Mouse (Mus musculus): ENCODE measurements at regions not wholly inside any gene's neighbourhood (a gene's known extent, or its start where the extent isn't known, plus 50 kb on each side); places are given as distances from the start of the nearest gene placed in this dataset.

DNA sequence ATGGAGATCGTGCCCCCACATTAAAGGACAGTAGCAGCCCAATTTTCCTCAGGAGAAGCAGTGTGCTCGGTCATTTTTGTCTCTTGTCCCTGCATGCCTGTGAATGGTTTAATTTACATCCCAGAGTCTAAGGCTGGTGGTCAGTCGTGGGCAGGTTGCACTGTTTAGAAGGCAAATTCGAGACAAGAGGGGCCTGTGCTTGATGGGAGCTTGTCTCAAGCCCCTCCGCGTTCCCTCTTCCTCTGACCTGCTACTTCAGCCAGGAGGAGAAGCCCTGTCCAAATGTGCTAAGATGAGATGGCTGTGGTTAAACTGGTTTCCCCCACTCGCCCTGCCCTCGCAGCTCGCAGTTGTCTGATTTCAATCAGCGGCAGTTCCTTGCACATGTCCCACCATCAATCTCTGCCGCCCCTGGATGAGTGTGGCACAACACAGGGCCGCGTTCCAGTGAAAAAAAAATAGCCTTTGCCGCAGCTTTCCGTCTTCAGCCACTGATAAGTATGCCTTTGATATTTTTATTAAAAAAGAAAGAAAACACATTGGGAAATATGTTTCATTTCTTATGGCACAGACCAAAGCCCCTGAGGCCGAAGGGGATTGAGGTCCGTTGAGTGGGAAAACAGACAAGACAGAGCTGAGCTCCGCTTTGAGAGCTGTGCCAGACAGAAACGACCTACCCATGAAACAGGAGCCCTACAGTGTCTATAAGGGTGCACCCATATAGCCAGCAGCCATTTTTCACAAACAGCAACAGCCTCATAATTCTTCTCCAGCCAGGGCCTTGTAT is 99.5 kb upstream of the Eya4 start:
- WGBS = 39% methylated on average over 19 of the region's 19 CpGs
- H3K4me3 ChIP-seq (replicated peaks; ENCODE audit: extremely low read depth, low read depth, low read length) = no peak overlapping the region
- TF ChIP-seq CTCF (IDR thresholded peaks at IDR 0.05; ENCODE audit: insufficient read depth, low read length) (no peak), POLR2A (IDR thresholded peaks at IDR 0.05; ENCODE audit: borderline replicate concordance, extremely low read depth, low read depth, low read length) (no peak)
- DNase-seq = no peak
- H3K4me1 ChIP-seq (ENCODE audit: control insufficient read depth, insufficient read depth, low read length) = no peaks in the 10 kb centered on the region

DNA sequence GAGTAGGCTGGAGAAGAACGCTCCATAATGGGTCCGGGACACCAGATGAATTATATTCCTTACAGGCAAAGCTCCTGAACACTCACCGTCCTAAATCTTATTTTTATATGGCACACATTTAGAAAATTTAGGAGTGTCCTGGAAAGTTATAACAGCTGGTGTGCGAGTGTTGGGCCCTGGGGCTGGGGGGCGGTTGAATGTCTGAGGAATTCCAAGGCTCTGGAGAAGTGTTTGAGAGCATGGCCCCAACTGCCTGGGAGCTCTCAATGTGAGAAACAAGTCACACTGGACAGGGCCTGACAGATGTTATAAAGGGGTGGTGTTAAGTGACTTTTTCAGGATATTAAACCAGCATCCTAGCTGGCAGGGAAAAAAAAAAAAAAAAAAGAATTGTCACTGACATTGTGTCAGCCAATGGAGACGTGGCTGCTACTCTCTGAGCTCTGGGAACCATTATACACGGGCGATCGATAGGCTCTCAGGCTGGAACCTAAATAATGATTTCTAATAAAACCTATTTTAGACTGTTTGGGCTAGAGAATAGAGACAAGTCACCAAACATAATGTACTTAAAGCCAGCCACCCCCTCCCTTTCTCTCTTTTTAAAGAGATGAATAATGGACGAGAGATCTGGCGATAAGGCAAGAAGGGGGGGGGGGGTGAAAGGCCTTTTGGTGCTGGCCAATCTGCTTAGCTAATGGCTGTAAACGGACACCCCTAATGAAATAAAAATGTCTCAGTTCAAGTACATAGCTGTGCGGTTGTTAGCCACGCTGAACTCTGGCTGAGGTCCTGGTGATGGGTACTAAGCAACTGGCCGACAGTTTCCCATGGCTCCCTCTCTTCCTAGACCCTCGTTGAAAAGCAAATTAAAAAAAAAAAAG is 98.6 kb upstream of the Eya4 start:
- no peak for DNase-seq
- H3K4me3 ChIP-seq (replicated peaks; ENCODE audit: extremely low read depth, low read depth, low read length) = no peak overlapping the region
- 53% methylated on average over 16 of the region's 16 CpGs for WGBS
- TF ChIP-seq CTCF (IDR thresholded peaks at IDR 0.05; ENCODE audit: insufficient read depth, low read length) = no peak
- no peak for TF ChIP-seq POLR2A (IDR thresholded peaks at IDR 0.05; ENCODE audit: borderline replicate concordance, extremely low read depth, low read depth, low read length)
- H3K4me1 ChIP-seq (ENCODE audit: control insufficient read depth, insufficient read depth, low read length) = no peaks in the 10 kb centered on the region

DNA sequence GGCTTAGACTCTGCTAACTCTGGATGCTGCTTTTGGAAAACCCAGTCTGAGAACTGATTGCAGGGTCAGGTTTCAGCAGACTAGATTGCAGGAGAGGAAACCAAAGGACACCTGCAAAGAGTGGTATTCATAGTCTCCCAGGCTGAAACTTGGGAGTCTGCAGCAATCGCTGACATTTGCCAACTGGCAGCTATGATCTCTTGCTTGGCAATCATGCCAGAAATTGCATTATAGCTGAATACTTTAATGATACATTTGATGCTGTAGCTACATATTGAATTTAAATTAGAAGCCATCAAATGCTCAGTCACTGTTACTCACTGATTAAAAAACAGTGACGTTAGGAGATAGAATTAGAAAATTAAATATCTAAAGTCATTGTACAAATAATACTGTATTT is 79.8 kb upstream of the Eya4 start:
- 69% methylated on average over 2 of the region's 2 CpGs for WGBS
- no peaks in the 10 kb centered on the region for H3K4me1 ChIP-seq (ENCODE audit: control insufficient read depth, insufficient read depth, low read length)
- H3K4me3 ChIP-seq (replicated peaks; ENCODE audit: extremely low read depth, low read depth, low read length) = no peak overlapping the region
- no peak for TF ChIP-seq CTCF (IDR thresholded peaks at IDR 0.05; ENCODE audit: insufficient read depth, low read length)
- TF ChIP-seq POLR2A (IDR thresholded peaks at IDR 0.05; ENCODE audit: borderline replicate concordance, extremely low read depth, low read depth, low read length) = no peak
- DNase-seq = no peak

- TF ChIP-seq POLR2A (IDR thresholded peaks at IDR 0.05; ENCODE audit: borderline replicate concordance, extremely low read depth, low read depth, low read length) (no peak), CTCF (IDR thresholded peaks at IDR 0.05; ENCODE audit: insufficient read depth, low read length) (no peak)
- Histone ChIP-seq H3K4me1 (ENCODE audit: control insufficient read depth, insufficient read depth, low read length) (no peaks in the 10 kb centered on the region), H3K4me3 (replicated peaks; ENCODE audit: extremely low read depth, low read depth, low read length) (no peak overlapping the region)
- DNase-seq = no peak
- WGBS = 80% methylated on average over 7 of the region's 7 CpGs
Measured at GRCm38 (mm10) chr10:23413794-23414518, 63.4 kb upstream of the Eya4 start.

GRCm38 (mm10) chr10:23403351-23403938 is 52.9 kb upstream of the Eya4 start:
- DNase-seq = no peak
- TF ChIP-seq POLR2A (IDR thresholded peaks at IDR 0.05; ENCODE audit: borderline replicate concordance, extremely low read depth, low read depth, low read length) (no peak), CTCF (IDR thresholded peaks at IDR 0.05; ENCODE audit: insufficient read depth, low read length) (no peak)
- Histone ChIP-seq H3K4me3 (replicated peaks; ENCODE audit: extremely low read depth, low read depth, low read length) (no peak overlapping the region), H3K4me1 (ENCODE audit: control insufficient read depth, insufficient read depth, low read length) (no peaks in the 10 kb centered on the region)
- WGBS = 56% methylated on average over 4 of the region's 4 CpGs
